Mouse (Mus musculus) embryonic facial prominence, embryonic 12.5 days (tissue): ENCODE measurements around the gene Ikbip. TPM values are rescaled to one million over a fixed set of nuclear protein-coding genes. Genes with fewer than 3 reads are reported as not detected.

ENCODE experiments used
- ATAC-seq: fragments of 200-750 bp; cut with Nextera tagmentation; 2 replicates; pipeline ENCODE4 v1.8.0; 2017; ENCODE audit not compliant: insufficient number of reproducible peaks, insufficient read depth, low FRiP score, low TSS enrichment
- H3K27ac ChIP-seq: fragments of 300-500 bp; sonication (generic); 2 replicates; pipeline ENCODE4 v1.5.1; 2016; ENCODE audit warnings: mild to moderate bottlenecking
- H3K27me3 ChIP-seq: fragments of 300-500 bp; sonication (generic); 2 replicates; pipeline ENCODE4 v1.6.1; 2016; ENCODE audit warnings: mild to moderate bottlenecking, moderate library complexity
- H3K36me3 ChIP-seq: fragments of 300-500 bp; sonication (generic); 2 replicates; pipeline ENCODE4 v1.6.1; 2016; ENCODE audit warnings: mild to moderate bottlenecking
- H3K4me1 ChIP-seq: fragments of 300-500 bp; sonication (generic); 2 replicates; pipeline ENCODE4 v1.6.1; 2016
- H3K4me2 ChIP-seq: fragments of 300-500 bp; sonication (generic); replicated peaks from 2 replicates; pipeline ENCODE4 v1.6.1; 2016; ENCODE audit warnings: mild to moderate bottlenecking, moderate library complexity
- H3K4me3 ChIP-seq: fragments of 300-500 bp; sonication (generic); 2 replicates; pipeline ENCODE4 v1.5.1; 2016; ENCODE audit warnings: mild to moderate bottlenecking
- H3K9ac ChIP-seq: fragments of 300-500 bp; sonication (generic); 2 replicates; pipeline ENCODE4 v1.6.1; 2016; ENCODE audit warnings: mild to moderate bottlenecking, moderate library complexity
- H3K9me3 ChIP-seq: fragments of 300-500 bp; sonication (generic); 2 replicates; pipeline ENCODE4 v1.6.1; 2016; ENCODE audit warnings: mild to moderate bottlenecking, moderate library complexity
- WGBS: fragments of 180-500 bp; shearing (Covaris S2); methylation state at CpG from one replicate; pipeline ENCODE4 v1.1.7; 2016; 5-methylcytosine and 5-hydroxymethylcytosine counted together
- polyA plus RNA-seq: library from polyadenylated mRNA; unstranded; fragments of >200 nt; fragmentation: Nextera tagmentation; extraction: Ambion mirVana; gene quantifications from 2 replicates; pipeline ENCODE4 v1.2.1, GENCODE M21; 2016

The Ikbip gene
- polyA plus RNA-seq, 1 experiment from 2014 or later = 48.5 TPM

GRCm38 (mm10) chr10:91139148-91139766 is 56.5 kb downstream of the Ikbip start:
- Histone ChIP-seq H3K9ac (no peak overlapping the region), H3K36me3 (no peaks in the 10 kb centered on the region), H3K27ac (no peak overlapping the region), H3K4me1 (no peaks in the 10 kb centered on the region), H3K9me3 (no peaks in the 10 kb centered on the region), H3K4me2 (no peak overlapping the region), H3K4me3 (no peak overlapping the region), H3K27me3 (no peaks in the 10 kb centered on the region)
- ATAC-seq = no peak
- 91% methylated on average over 14 of the region's 14 CpGs for WGBS

- Histone ChIP-seq H3K27me3 (no peaks in the 10 kb centered on the region), H3K4me2 (no peak overlapping the region), H3K36me3 (peaks cover 16% of the 10 kb centered on the region), H3K4me3 (no peak overlapping the region), H3K9me3 (no peaks in the 10 kb centered on the region), H3K27ac (no peak overlapping the region), H3K4me1 (no peaks in the 10 kb centered on the region), H3K9ac (no peak overlapping the region)
- WGBS = 46% methylated on average over 2 of the region's 2 CpGs
- no peak for ATAC-seq
These were observed 58.8 kb downstream of the Ikbip start for GRCm38 (mm10) chr10:91141564-91141963.

GRCm38 (mm10) chr10:91142654-91143191 is 60.0 kb downstream of the Ikbip start:
- Histone ChIP-seq H3K9ac (no peak overlapping the region), H3K4me1 (no peaks in the 10 kb centered on the region), H3K9me3 (no peaks in the 10 kb centered on the region), H3K36me3 (peaks cover 25% of the 10 kb centered on the region), H3K4me2 (no peak overlapping the region), H3K4me3 (no peak overlapping the region), H3K27me3 (no peaks in the 10 kb centered on the region), H3K27ac (no peak overlapping the region)
- no peak for ATAC-seq
- WGBS = 57% methylated on average over 10 of the region's 10 CpGs

- H3K9me3 ChIP-seq = no peaks in the 10 kb centered on the region
- no peak overlapping the region for H3K27ac ChIP-seq
- no peaks in the 10 kb centered on the region for H3K27me3 ChIP-seq
- no peak overlapping the region for H3K4me3 ChIP-seq
- no peak overlapping the region for H3K9ac ChIP-seq
- no peaks in the 10 kb centered on the region for H3K4me1 ChIP-seq
- WGBS = 75% methylated on average over 18 of the region's 18 CpGs
- no peak overlapping the region for H3K4me2 ChIP-seq
- peaks cover 28% of the 10 kb centered on the region for H3K36me3 ChIP-seq
- ATAC-seq = no peak
These were observed 60.8 kb downstream of the Ikbip start for GRCm38 (mm10) chr10:91143313-91144230.

GRCm38 (mm10) chr10:91145413-91145812 is 62.7 kb downstream of the Ikbip start:
- no peaks in the 10 kb centered on the region for H3K4me1 ChIP-seq
- H3K4me2 ChIP-seq = no peak overlapping the region
- H3K9me3 ChIP-seq = no peaks in the 10 kb centered on the region
- ATAC-seq = no peak
- H3K36me3 ChIP-seq = peaks cover 45% of the 10 kb centered on the region
- 94% methylated on average over 7 of the region's 7 CpGs for WGBS
- H3K27me3 ChIP-seq = no peaks in the 10 kb centered on the region
- no peak overlapping the region for H3K9ac ChIP-seq
- H3K4me3 ChIP-seq = no peak overlapping the region
- H3K27ac ChIP-seq = no peak overlapping the region

Other genes starting within 250 kb of the Ikbip start
- gene Apaf1, start 170 bp upstream of the Ikbip start, polyA plus RNA-seq = 33.0 and 35.4 TPM in 2 replicates
- gene Slc25a3, start 41.1 kb downstream of the Ikbip start, polyA plus RNA-seq = 400 and 412 TPM in 2 replicates
- gene Tmpo, start 98.4 kb downstream of the Ikbip start, polyA plus RNA-seq = 366 and 400 TPM in 2 replicates